Mouse (Mus musculus) liver, embryonic 15.5 days (tissue): Measurements from ENCODE around the gene Zfp488. TPM values are rescaled to one million over a fixed set of nuclear protein-coding genes. Genes with fewer than 3 reads are reported as not detected.

ENCODE experiments used
- ATAC-seq: fragments of 200-750 bp; cut with Nextera tagmentation; 2 replicates; pipeline ENCODE4 v1.8.0; 2017; ENCODE audit warnings: moderate number of reproducible peaks, mild to moderate bottlenecking, moderate library complexity; ENCODE audit not compliant: insufficient read depth
- H3K27ac ChIP-seq: fragments of 300-500 bp; sonication (generic); replicated peaks from 2 replicates; pipeline ENCODE4 v1.5.1; 2015; ENCODE audit warnings: mild to moderate bottlenecking, inconsistent platforms
- H3K27me3 ChIP-seq: fragments of 300-500 bp; sonication (generic); 2 replicates; pipeline ENCODE4 v1.6.1; 2015; ENCODE audit warnings: mild to moderate bottlenecking, inconsistent platforms
- H3K36me3 ChIP-seq: fragments of 300-500 bp; sonication (generic); replicated peaks from 2 replicates; pipeline ENCODE4 v1.6.1; 2015; ENCODE audit warnings: moderate library complexity, mild to moderate bottlenecking, inconsistent platforms
- H3K4me1 ChIP-seq: fragments of 300-500 bp; sonication (generic); replicated peaks from 2 replicates; pipeline ENCODE4 v1.6.1; 2015; ENCODE audit warnings: inconsistent platforms
- H3K4me2 ChIP-seq: fragments of 300-500 bp; sonication (generic); 2 replicates; pipeline ENCODE4 v1.6.1; 2015; ENCODE audit warnings: moderate library complexity, mild to moderate bottlenecking, inconsistent platforms
- H3K4me3 ChIP-seq: fragments of 300-500 bp; sonication (generic); replicated peaks from 2 replicates; pipeline ENCODE4 v1.5.1; 2015; ENCODE audit warnings: mild to moderate bottlenecking, inconsistent platforms
- H3K9ac ChIP-seq: fragments of 300-500 bp; sonication (generic); 2 replicates; pipeline ENCODE4 v1.6.1; 2015; ENCODE audit warnings: moderate library complexity, mild to moderate bottlenecking, inconsistent platforms
- H3K9me3 ChIP-seq: fragments of 300-500 bp; sonication (generic); replicated peaks from 2 replicates; pipeline ENCODE4 v1.6.1; 2016; ENCODE audit warnings: inconsistent platforms
- WGBS: fragments of 180-500 bp; shearing (Covaris S2); methylation state at CpG from one replicate; pipeline ENCODE4 v1.1.7; 2015; ENCODE audit warnings: mixed read lengths; ENCODE audit not compliant: insufficient replicate concordance; 5-methylcytosine and 5-hydroxymethylcytosine counted together
- polyA plus RNA-seq: library from polyadenylated mRNA; unstranded; fragments of >200 nt; fragmentation: Nextera tagmentation; extraction: Ambion mirVana; gene quantifications from 2 replicates; pipeline ENCODE4 v1.2.1, GENCODE M21; 2015

Zfp488 gene
- polyA plus RNA-seq, 1 experiment from 2014 or later: not detected

DNA sequence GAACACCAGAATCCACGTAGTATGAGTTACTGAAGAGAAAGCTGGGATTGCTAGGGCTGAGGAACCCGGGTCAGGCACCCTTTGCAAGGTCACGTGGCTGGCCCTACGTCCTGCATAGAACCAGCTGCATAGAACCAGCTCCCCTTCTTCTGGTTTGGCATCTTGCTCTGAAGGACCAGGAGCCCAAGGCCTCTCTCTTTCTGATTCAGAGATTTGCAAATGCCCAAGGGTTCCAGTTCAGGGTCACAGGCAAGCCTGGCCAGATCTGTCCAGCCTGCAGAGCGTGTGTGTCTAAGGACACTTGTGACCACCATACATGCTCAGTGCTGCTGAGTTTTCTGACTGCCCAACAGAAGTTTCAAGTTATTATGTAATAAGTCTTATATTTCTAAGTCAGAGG lies 36.3 kb downstream of the Zfp488 start:
- Histone ChIP-seq H3K4me2 (no peak overlapping the region), H3K27ac (no peak overlapping the region)
- no peak for ATAC-seq

DNA sequence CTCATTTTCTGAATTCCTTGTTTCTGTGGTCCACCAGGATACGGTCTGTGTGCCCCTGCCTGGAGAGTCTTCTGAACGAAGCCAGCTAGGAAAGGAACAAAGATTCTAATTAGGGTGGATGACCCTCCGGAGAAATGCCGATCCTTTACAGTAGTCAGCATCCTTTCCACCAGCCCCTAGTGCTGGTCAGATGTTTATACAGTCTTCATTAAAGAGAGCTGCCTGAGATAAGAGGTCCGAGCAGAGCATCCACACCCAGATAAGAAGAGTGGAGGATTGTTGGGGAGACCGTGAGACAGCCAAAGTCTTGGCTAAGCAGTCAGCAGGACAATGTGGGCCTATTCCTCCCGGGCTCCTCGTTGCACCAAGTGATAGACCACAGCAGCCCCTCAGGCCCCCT lies 37.8 kb downstream of the Zfp488 start, which contains the start of gene Gdf2:
Gene Gdf2 (plus strand): TSS at position 301 of the 400 bp plus-strand sequence.
- no peak for ATAC-seq
- WGBS: 50% methylated on average over 8 of the region's 8 CpGs
- Histone ChIP-seq H3K9me3 (no peaks in the 10 kb centered on the region), H3K27ac (no peak within 1 kb of the TSS), H3K4me3 (no peak within 1 kb of the TSS), H3K36me3 (no peaks in the 10 kb centered on the region), H3K4me1 (no peaks in the 10 kb centered on the region), H3K4me2 (no peak within 1 kb of the TSS), H3K27me3 (no peaks in the 10 kb centered on the region), H3K9ac (no peak within 1 kb of the TSS)

More for the DNA sequence above, 36.3 kb downstream of the Zfp488 start:
- WGBS: 56% methylated on average over 5 of the region's 5 CpGs
- no peaks in the 10 kb centered on the region for H3K36me3 ChIP-seq
- H3K27me3 ChIP-seq: no peaks in the 10 kb centered on the region
- H3K9ac ChIP-seq: no peak overlapping the region
- H3K4me3 ChIP-seq: no peak overlapping the region
- no peaks in the 10 kb centered on the region for H3K9me3 ChIP-seq
- no peaks in the 10 kb centered on the region for H3K4me1 ChIP-seq

DNA sequence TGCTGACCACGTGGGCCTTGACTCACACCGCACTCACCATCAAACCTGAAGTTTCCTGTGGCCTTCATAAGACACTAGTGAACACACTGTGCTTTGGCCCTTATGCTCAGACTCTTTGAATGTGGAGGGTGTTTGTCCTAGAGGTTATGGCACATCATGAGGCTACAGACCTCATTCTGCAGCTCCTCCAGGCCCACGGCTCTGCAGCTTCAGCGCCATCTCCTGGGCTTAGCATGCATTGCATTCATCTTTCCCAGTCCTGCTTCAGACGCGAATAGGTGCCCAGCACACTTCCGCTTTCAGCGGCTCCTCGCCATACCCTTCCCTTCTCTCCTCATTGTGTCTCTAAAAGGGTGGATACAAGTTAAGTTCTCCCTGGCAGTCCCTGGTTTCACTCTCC lies 39.4 kb downstream of the Zfp488 start:
- H3K9ac ChIP-seq: no peak overlapping the region
- no peak overlapping the region for H3K27ac ChIP-seq

DNA sequence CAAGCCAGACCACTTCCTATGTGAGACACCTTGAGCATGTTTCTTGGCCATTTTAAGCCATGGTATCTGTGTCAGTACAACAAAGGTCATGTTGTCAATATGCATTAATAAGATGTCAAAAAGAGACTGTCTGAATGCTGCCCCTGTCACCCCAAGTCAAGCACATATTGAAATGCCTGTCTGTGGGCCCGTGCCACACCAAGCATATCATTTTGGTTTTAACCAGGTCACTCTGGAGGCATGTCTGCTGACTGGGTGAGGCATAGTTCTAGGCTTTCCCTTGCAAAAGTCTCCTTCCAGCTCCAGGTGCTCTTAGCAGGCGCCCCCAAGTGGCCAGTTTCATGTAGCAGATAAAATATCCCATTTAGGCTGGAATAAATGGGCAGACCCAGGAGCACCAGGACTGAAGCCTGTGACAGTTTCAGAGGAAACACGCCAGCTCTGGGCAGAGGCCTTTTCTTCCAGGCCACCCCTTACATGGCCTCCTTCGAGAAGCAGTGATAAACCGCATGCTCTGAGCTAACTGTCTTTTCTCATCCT lies 44.7 kb downstream of the Zfp488 start:
- Histone ChIP-seq H3K9me3 (no peaks in the 10 kb centered on the region), H3K4me3 (no peak overlapping the region), H3K4me2 (no peak overlapping the region), H3K9ac (no peak overlapping the region), H3K27me3 (peaks cover 25% of the 10 kb centered on the region), H3K27ac (no peak overlapping the region), H3K4me1 (no peaks in the 10 kb centered on the region), H3K36me3 (no peaks in the 10 kb centered on the region)
- WGBS: 22% methylated on average over 5 of the region's 5 CpGs
- no peak for ATAC-seq

More for the DNA sequence above, 39.4 kb downstream of the Zfp488 start:
- H3K4me3 ChIP-seq: no peak overlapping the region
- no peaks in the 10 kb centered on the region for H3K4me1 ChIP-seq
- H3K27me3 ChIP-seq: no peaks in the 10 kb centered on the region
- no peaks in the 10 kb centered on the region for H3K9me3 ChIP-seq
- 25% methylated on average over 9 of the region's 9 CpGs for WGBS
- no peak overlapping the region for H3K4me2 ChIP-seq
- ATAC-seq: no peak
- H3K36me3 ChIP-seq: no peaks in the 10 kb centered on the region

DNA sequence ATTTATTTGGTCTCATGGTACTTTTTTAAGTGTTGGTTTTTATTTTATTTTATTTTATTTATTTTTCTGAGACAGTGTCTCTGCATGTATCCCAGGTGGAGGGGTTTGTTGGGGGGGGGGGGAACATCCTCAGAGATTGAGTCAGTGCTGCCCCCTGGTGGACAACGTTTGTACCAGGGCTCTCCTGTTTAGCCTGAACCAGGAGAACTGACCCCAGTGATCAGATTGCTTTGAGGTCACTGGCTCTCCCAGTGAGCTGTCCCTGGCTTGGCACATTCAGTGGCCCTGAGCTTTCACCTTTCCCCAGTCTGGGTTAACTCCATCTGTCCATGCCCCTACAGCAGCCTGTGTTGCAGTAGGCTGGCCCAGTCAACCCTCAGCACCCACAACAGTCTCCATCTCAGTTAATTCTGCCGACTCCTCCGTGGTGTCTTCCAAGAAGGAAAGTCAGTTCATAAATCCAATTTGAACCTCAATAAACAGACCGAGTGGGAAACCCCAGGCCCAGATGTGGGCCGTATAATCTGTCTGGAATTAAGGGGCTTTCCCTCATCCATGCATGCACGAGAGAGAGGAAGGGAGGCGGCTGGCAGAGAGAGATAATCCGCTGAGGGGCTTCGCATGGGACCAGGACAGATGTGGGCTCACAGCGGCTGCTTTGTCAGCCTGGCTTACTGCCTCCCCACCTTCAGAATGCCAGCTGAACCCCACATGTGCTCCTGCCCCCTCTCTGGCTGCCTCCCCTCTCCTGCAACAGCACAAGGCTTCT lies 45.4 kb downstream of the Zfp488 start:
- 53% methylated on average over 10 of the region's 10 CpGs for WGBS
- H3K4me2 ChIP-seq: no peak overlapping the region
- H3K9me3 ChIP-seq: no peaks in the 10 kb centered on the region
- no peak overlapping the region for H3K9ac ChIP-seq
- H3K27me3 ChIP-seq: peaks cover 25% of the 10 kb centered on the region
- ATAC-seq: no peak
- no peak overlapping the region for H3K4me3 ChIP-seq
- H3K27ac ChIP-seq: no peak overlapping the region
- no peaks in the 10 kb centered on the region for H3K36me3 ChIP-seq
- no peaks in the 10 kb centered on the region for H3K4me1 ChIP-seq

DNA sequence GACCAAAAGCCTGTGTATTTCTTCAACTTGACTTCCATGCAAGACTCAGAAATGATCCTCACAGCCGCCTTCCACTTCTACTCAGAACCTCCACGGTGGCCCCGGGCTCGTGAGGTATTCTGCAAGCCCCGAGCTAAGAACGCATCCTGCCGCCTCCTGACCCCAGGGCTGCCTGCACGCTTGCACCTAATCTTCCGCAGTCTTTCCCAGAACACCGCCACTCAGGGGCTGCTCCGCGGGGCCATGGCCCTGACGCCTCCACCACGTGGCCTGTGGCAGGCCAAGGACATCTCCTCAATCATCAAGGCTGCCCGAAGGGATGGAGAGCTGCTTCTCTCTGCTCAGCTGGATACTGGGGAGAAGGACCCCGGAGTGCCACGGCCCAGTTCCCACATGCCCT lies 46.7 kb downstream of the Zfp488 start:
- H3K27ac ChIP-seq: no peak overlapping the region
- no peak overlapping the region for H3K4me3 ChIP-seq
- no peak overlapping the region for H3K9ac ChIP-seq
- peaks cover 25% of the 10 kb centered on the region for H3K27me3 ChIP-seq
- no peak overlapping the region for H3K4me2 ChIP-seq
- no peak for ATAC-seq
- no peaks in the 10 kb centered on the region for H3K36me3 ChIP-seq
- H3K4me1 ChIP-seq: no peaks in the 10 kb centered on the region
- no peaks in the 10 kb centered on the region for H3K9me3 ChIP-seq
- WGBS: 42% methylated on average over 17 of the region's 17 CpGs

DNA sequence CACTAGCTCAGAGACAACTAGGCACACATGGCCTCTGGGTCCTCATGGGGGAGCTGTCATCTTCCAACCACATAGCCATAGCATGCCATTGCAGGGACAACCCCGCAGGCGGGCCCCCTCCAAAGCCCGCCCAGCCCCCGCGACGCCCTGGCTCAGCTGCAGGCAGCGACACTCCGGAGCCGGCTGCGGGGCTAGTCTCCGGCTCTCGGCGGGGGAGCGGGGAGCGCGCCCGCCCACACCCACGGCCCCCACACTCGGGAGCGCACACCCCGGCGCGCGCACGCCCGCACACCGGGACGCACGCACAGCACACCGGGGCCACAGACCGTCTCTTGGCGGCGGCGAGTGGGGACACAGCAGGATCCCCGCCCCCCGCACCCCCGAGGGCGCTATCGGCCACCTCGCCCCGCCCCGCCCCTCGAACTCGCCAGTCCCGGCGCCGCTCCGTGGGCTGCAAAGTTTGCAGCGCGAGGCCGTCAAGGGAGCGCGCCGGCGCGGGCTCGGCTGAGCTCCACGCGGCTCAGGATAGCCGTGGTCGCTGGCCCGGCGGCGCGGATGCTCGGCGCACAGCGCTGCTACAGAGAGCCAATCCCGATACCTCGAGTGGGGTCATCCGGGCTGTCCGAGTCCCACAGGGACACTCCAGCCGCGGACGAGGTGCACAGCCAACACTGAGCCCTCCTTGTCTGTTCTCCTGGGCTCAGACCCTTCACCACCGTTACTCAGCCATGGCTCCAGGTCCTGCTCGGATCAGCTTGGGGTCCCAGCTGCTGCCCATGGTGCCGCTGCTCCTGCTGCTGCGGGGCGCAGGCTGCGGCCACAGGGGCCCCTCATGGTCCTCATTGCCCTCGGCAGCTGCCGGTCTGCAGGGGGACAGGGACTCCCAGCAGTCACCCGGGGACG lies 55.1 kb downstream of the Zfp488 start, which contains the start of gene Gdf10:
Gene Gdf10 (plus strand): TSS at position 420 of the 903 bp plus-strand sequence.
- H3K4me3 ChIP-seq: peak within 1 kb of the TSS; percentile 36
- 1% methylated on average over 85 of the region's 85 CpGs for WGBS
- no peak within 1 kb of the TSS for H3K9ac ChIP-seq
- H3K36me3 ChIP-seq: no peaks in the 10 kb centered on the region
- H3K4me2 ChIP-seq: peak within 1 kb of the TSS; percentile 57
- peaks cover 63% of the 10 kb centered on the region for H3K27me3 ChIP-seq
- no peak within 1 kb of the TSS for H3K27ac ChIP-seq
- ATAC-seq: no peak
- no peaks in the 10 kb centered on the region for H3K9me3 ChIP-seq
- H3K4me1 ChIP-seq: no peaks in the 10 kb centered on the region

DNA sequence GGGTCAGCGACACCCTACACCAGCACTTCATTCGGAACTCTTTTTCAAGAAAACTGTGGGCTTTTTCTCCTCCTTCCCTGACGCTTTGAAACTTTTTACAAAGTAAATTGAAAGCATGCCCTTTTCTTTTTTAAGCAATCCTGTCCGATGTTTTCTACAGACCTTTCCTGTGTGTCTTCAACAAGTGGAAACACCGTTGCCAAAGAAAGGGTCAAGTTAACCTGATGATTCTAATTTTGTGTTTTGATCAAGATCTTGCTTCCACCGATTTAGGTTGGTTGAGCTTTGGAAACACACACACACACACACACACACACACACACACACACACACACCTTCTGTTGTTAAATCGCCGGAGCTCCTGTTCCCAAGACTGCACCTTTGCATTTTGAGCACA lies 55.8 kb downstream of the Zfp488 start:
- Histone ChIP-seq H3K9ac (no peak overlapping the region), H3K27me3 (peaks cover 63% of the 10 kb centered on the region), H3K4me1 (no peaks in the 10 kb centered on the region), H3K36me3 (no peaks in the 10 kb centered on the region), H3K4me2 (peak overlapping the region; percentile 57), H3K9me3 (no peaks in the 10 kb centered on the region), H3K4me3 (no peak overlapping the region), H3K27ac (no peak overlapping the region)
- WGBS: 15% methylated on average over 8 of the region's 8 CpGs
- ATAC-seq: no peak

DNA sequence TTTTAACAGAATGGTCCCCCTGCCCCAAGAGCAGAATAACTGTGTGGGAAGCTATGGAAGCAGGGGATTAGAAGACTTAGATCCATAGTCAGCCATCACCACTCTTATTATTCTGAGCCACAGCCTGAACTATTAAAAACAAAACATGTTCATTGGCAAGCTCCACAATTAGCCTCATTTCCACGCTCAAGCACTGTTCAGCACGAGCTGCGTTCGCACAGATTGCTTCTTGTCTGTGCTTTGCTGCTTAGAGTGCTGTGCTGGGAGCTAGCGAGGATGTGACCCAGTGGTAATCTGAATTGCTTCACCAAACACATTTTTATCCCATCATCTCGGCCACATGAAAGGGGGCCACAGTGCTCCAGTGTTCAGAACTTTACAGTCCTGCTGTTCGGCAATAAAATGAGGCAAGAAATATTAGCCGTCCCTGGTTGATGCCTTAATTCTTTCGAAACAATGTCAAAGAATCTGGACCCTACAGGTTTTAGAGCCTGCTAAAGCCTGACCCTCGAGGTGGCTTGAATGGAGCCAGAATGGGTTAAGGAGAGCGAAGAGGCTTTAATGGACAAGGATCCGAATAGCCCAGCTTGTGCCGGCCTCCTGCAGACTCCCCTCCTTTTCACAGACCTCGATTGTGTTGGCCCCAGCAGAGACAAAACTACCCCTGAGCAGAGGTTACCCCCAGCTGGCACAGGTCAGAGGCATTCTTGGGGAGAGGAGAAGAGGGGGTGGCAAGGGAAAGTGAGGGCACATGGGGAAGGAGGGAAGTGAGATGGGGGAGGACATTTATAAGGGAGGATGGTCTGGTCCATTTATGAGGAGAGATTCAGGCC lies 57.6 kb downstream of the Zfp488 start:
- Histone ChIP-seq H3K36me3 (no peaks in the 10 kb centered on the region), H3K27ac (no peak overlapping the region), H3K9me3 (no peaks in the 10 kb centered on the region), H3K9ac (no peak overlapping the region), H3K4me3 (no peak overlapping the region), H3K4me2 (no peak overlapping the region), H3K27me3 (peaks cover 56% of the 10 kb centered on the region), H3K4me1 (no peaks in the 10 kb centered on the region)
- 47% methylated on average over 14 of the region's 14 CpGs for WGBS
- no peak for ATAC-seq
